Mouse (Mus musculus): Measurements from ENCODE around the gene Olfr827.

- no peak for TF ChIP-seq CTCF (IDR thresholded peaks at IDR 0.05; ENCODE audit: borderline replicate concordance, insufficient read depth, low read depth, low read length)
- no peak for TF ChIP-seq POLR2A (IDR thresholded peaks at IDR 0.05; ENCODE audit: borderline replicate concordance, insufficient read depth, low read length)
Measured at GRCm38 (mm10) chr10:130234576-130234975, 20.4 kb upstream of the Olfr827 start.
